Mouse (Mus musculus) stomach, postnatal 0 days (tissue): ENCODE results near the gene Ndufa6.

Experiments
- CTCF ChIP-seq: IDR thresholded peaks from 2 replicates; pipeline ENCODE4 v1.5.1; 2016; ENCODE audit warnings: antibody characterized with exemption, low read depth, mild to moderate bottlenecking, moderate library complexity
- EP300 ChIP-seq: optimal IDR thresholded peaks from 2 replicates; pipeline ENCODE3; 2016; ENCODE audit warnings: antibody characterized with exemption

- TF ChIP-seq CTCF (peak; percentile 40; the same call in 1 of the 2 replicates), EP300 (no peak)
These were observed 15.5 kb downstream of the Ndufa6 start, which contains the start of the genes Naga, Pheta2 and Smdt1 for GRCm38 (mm10) chr15:82338593-82339112.
